Mouse (Mus musculus): ENCODE data around the gene Rreb1. TPM values are rescaled to one million over a fixed set of nuclear protein-coding genes. Genes with fewer than 3 reads are reported as not detected.

Rreb1 gene
- polyA plus RNA-seq, 1 experiment from 2014 or later = 14.8 TPM

GRCm38 (mm10) chr13:37958498-37959238, 180.5 kb downstream of the Rreb1 start:
- no peaks in the 10 kb centered on the region for H3K27me3 ChIP-seq
- no peak overlapping the region for H3K9ac ChIP-seq
- WGBS = 91% methylated on average over 18 of the region's 18 CpGs
- no peaks in the 10 kb centered on the region for H3K36me3 ChIP-seq
- no peak for ATAC-seq (ENCODE audit: insufficient number of reproducible peaks, low FRiP score, low TSS enrichment, low read depth)
- no peak overlapping the region for H3K4me3 ChIP-seq (replicated peaks)
- H3K4me1 ChIP-seq = no peaks in the 10 kb centered on the region
- no peak overlapping the region for H3K27ac ChIP-seq (replicated peaks)
- H3K4me2 ChIP-seq (replicated peaks) = no peak overlapping the region
- H3K9me3 ChIP-seq (replicated peaks) = no peaks in the 10 kb centered on the region

GRCm38 (mm10) chr13:37959239-37959907, 181.2 kb downstream of the Rreb1 start:
- no peaks in the 10 kb centered on the region for H3K36me3 ChIP-seq
- no peaks in the 10 kb centered on the region for H3K9me3 ChIP-seq (replicated peaks)
- no peak overlapping the region for H3K9ac ChIP-seq
- H3K4me1 ChIP-seq = peaks cover 6% of the 10 kb centered on the region
- no peak overlapping the region for H3K27ac ChIP-seq (replicated peaks)
- H3K4me2 ChIP-seq (replicated peaks) = no peak overlapping the region
- H3K27me3 ChIP-seq = no peaks in the 10 kb centered on the region
- 70% methylated on average over 15 of the region's 15 CpGs for WGBS
- ATAC-seq (ENCODE audit: insufficient number of reproducible peaks, low FRiP score, low TSS enrichment, low read depth) = peak; percentile 11; the same call in 1 of the 2 replicates
- no peak overlapping the region for H3K4me3 ChIP-seq (replicated peaks)

GRCm38 (mm10) chr13:37959936-37960335, 181.7 kb downstream of the Rreb1 start:
- Histone ChIP-seq H3K36me3 (no peaks in the 10 kb centered on the region), H3K9ac (no peak overlapping the region)

GRCm38 (mm10) chr13:37962541-37962940, 184.3 kb downstream of the Rreb1 start:
- 67% methylated on average over 9 of the region's 9 CpGs for WGBS
- no peaks in the 10 kb centered on the region for H3K27me3 ChIP-seq
- H3K4me1 ChIP-seq = peaks cover 29% of the 10 kb centered on the region
- H3K27ac ChIP-seq (replicated peaks) = 0 out of 2 replicates have a peak overlapping the region, but pooled peaks have one; percentile 25
- no peaks in the 10 kb centered on the region for H3K9me3 ChIP-seq (replicated peaks)
- no peak overlapping the region for H3K4me3 ChIP-seq (replicated peaks)
- H3K4me2 ChIP-seq (replicated peaks) = no peak overlapping the region
- no peak for ATAC-seq (ENCODE audit: insufficient number of reproducible peaks, low FRiP score, low TSS enrichment, low read depth)
- H3K9ac ChIP-seq = no peak overlapping the region
- no peaks in the 10 kb centered on the region for H3K36me3 ChIP-seq

More at GRCm38 (mm10) chr13:37959936-37960335, 181.7 kb downstream of the Rreb1 start:
- ATAC-seq (ENCODE audit: insufficient number of reproducible peaks, low FRiP score, low TSS enrichment, low read depth) = no peak
- H3K27me3 ChIP-seq = no peaks in the 10 kb centered on the region
- 80% methylated on average over 7 of the region's 7 CpGs for WGBS
- H3K4me1 ChIP-seq = peaks cover 11% of the 10 kb centered on the region
- H3K9me3 ChIP-seq (replicated peaks) = no peaks in the 10 kb centered on the region
- H3K4me3 ChIP-seq (replicated peaks) = no peak overlapping the region
- no peak overlapping the region for H3K27ac ChIP-seq (replicated peaks)
- no peak overlapping the region for H3K4me2 ChIP-seq (replicated peaks)

GRCm38 (mm10) chr13:37963354-37964007, 185.3 kb downstream of the Rreb1 start:
- Histone ChIP-seq H3K36me3 (no peaks in the 10 kb centered on the region), H3K27me3 (no peaks in the 10 kb centered on the region), H3K4me1 (peaks cover 33% of the 10 kb centered on the region), H3K9ac (peak overlapping the region; percentile 26; the same call in 1 of the 2 replicates), H3K4me3 (replicated peaks) (peak overlapping the region; percentile 45), H3K4me2 (replicated peaks) (peak overlapping the region; percentile 64), H3K9me3 (replicated peaks) (no peaks in the 10 kb centered on the region), H3K27ac (replicated peaks) (0 out of 2 replicates have a peak overlapping the region, but pooled peaks have one; percentile 25)
- under 1% methylated on average over 12 of the region's 12 CpGs for WGBS
- no peak for ATAC-seq (ENCODE audit: insufficient number of reproducible peaks, low FRiP score, low TSS enrichment, low read depth)

- Histone ChIP-seq H3K27me3 (no peaks in the 10 kb centered on the region), H3K36me3 (no peaks in the 10 kb centered on the region), H3K4me3 (replicated peaks) (peak overlapping the region; percentile 45), H3K9ac (no peak overlapping the region), H3K9me3 (replicated peaks) (no peaks in the 10 kb centered on the region), H3K27ac (replicated peaks) (no peak overlapping the region), H3K4me1 (peaks cover 39% of the 10 kb centered on the region), H3K4me2 (replicated peaks) (peak overlapping the region; percentile 64)
- ATAC-seq (ENCODE audit: insufficient number of reproducible peaks, low FRiP score, low TSS enrichment, low read depth) = 0 out of 2 replicates have a peak, but pooled peaks have one; percentile 18
- WGBS = 41% methylated on average over 20 of the region's 20 CpGs
Observed at GRCm38 (mm10) chr13:37964128-37965087, 186.2 kb downstream of the Rreb1 start.

- Histone ChIP-seq H3K27ac (replicated peaks) (no peak overlapping the region), H3K36me3 (no peaks in the 10 kb centered on the region), H3K4me3 (replicated peaks) (no peak overlapping the region), H3K4me2 (replicated peaks) (no peak overlapping the region), H3K27me3 (no peaks in the 10 kb centered on the region), H3K9me3 (replicated peaks) (no peaks in the 10 kb centered on the region), H3K9ac (no peak overlapping the region), H3K4me1 (peaks cover 41% of the 10 kb centered on the region)
- WGBS = 48% methylated on average over 17 of the region's 17 CpGs
- ATAC-seq (ENCODE audit: insufficient number of reproducible peaks, low FRiP score, low TSS enrichment, low read depth) = no peak
Observed at GRCm38 (mm10) chr13:37965126-37965914, 187.1 kb downstream of the Rreb1 start.

GRCm38 (mm10) chr13:37966256-37967051, 188.3 kb downstream of the Rreb1 start:
- 64% methylated on average over 15 of the region's 15 CpGs for WGBS
- no peak overlapping the region for H3K4me3 ChIP-seq (replicated peaks)
- no peaks in the 10 kb centered on the region for H3K9me3 ChIP-seq (replicated peaks)
- no peak overlapping the region for H3K9ac ChIP-seq
- peaks cover 41% of the 10 kb centered on the region for H3K4me1 ChIP-seq
- no peaks in the 10 kb centered on the region; the same call in 1 of the 2 replicates for H3K36me3 ChIP-seq
- H3K4me2 ChIP-seq (replicated peaks) = peak overlapping the region; percentile 24; the same call in 1 of the 2 replicates
- no peaks in the 10 kb centered on the region for H3K27me3 ChIP-seq
- H3K27ac ChIP-seq (replicated peaks) = no peak overlapping the region; the same call in 1 of the 2 replicates
- no peak for ATAC-seq (ENCODE audit: insufficient number of reproducible peaks, low FRiP score, low TSS enrichment, low read depth)

- Histone ChIP-seq H3K4me1 (peaks cover 41% of the 10 kb centered on the region), H3K4me3 (replicated peaks) (no peak overlapping the region), H3K27ac (replicated peaks) (no peak overlapping the region; the same call in 1 of the 2 replicates), H3K9me3 (replicated peaks) (no peaks in the 10 kb centered on the region), H3K4me2 (replicated peaks) (peak overlapping the region; percentile 24), H3K27me3 (no peaks in the 10 kb centered on the region), H3K9ac (no peak overlapping the region), H3K36me3 (no peaks in the 10 kb centered on the region; the same call in 1 of the 2 replicates)
- WGBS = 23% methylated on average over 12 of the region's 12 CpGs
- peak; percentile 44; the same call in 1 of the 2 replicates for ATAC-seq (ENCODE audit: insufficient number of reproducible peaks, low FRiP score, low TSS enrichment, low read depth)
Observed at GRCm38 (mm10) chr13:37967052-37967437, 188.8 kb downstream of the Rreb1 start.
